In genomic region chr11:96768240-96768639, GRCm38 (mm10) we compare ENCODE assay signal across 11 mouse cellular contexts. TPM values are rescaled to one million over a fixed set of nuclear protein-coding genes. Genes with fewer than 3 reads are reported as not detected.
DNase-seq lines count a peak whose midpoint lies in the region; ATAC-seq and TF ChIP-seq lines count a peak whose summit lies in the region.
"Had no signal": no experiment of that assay in that cellular context is flagged by ENCODE, and none has a peak within 500 bp of the region (broad histone marks: within the 10 kb centered on the region; RNA-seq: fewer than 3 reads in every experiment).

No protein-coding gene starts in this region.

- WGBS in forebrain, embryonic 13.5 days, result 67% methylated on average over 9 of the region's 9 CpGs
- 48% methylated on average over 9 of the region's 9 CpGs for WGBS in lung, embryonic 14.5 days
- WGBS in neural tube, embryonic 15.5 days, result 62% methylated on average over 9 of the region's 9 CpGs

- peaks cover 56% of the 10 kb centered on the region for H3K36me3 ChIP-seq in forebrain, embryonic 13.5 days (ENCODE audit: poor library complexity, severe bottlenecking)
- peaks cover 46% of the 10 kb centered on the region for H3K36me3 ChIP-seq in lung, embryonic 14.5 days (ENCODE audit: insufficient read depth)
- peaks cover 49% of the 10 kb centered on the region for H3K36me3 ChIP-seq in neural tube, embryonic 15.5 days

- H3K27ac ChIP-seq in layer of hippocampus, adult 2 months, result peak overlapping the region; percentile 77
- peak overlapping the region; percentile 85 for H3K27ac ChIP-seq in forebrain, embryonic 13.5 days
- H3K27ac ChIP-seq in lung, embryonic 14.5 days (ENCODE audit: low read depth), result peak overlapping the region; percentile 79
- peak overlapping the region; percentile 85 for H3K27ac ChIP-seq in neural tube, embryonic 15.5 days (replicated peaks)
- H3K27ac ChIP-seq: liver, embryonic 15.5 days had no signal

- no peak for TF ChIP-seq CTCF in layer of hippocampus, adult 2 months (conservative IDR thresholded peaks at IDR 0.05)
- no peak for TF ChIP-seq CTCF in lung, embryonic 14.5 days (IDR thresholded peaks at IDR 0.05; ENCODE audit: low read depth)

- no peak overlapping the region for H3K4me2 ChIP-seq in forebrain, embryonic 13.5 days
- H3K4me2 ChIP-seq in lung, embryonic 14.5 days, result 0 out of 2 replicates have a peak overlapping the region, but pooled peaks have one; percentile 4
- peak overlapping the region; percentile 33 for H3K4me2 ChIP-seq in neural tube, embryonic 15.5 days
- H3K4me2 ChIP-seq: liver, embryonic 15.5 days had no signal

- no peaks in the 10 kb centered on the region for H3K9me3 ChIP-seq in forebrain, embryonic 13.5 days (replicated peaks)
- H3K9me3 ChIP-seq in lung, embryonic 14.5 days (ENCODE audit: low read depth, low read length), result no peaks in the 10 kb centered on the region
- no peaks in the 10 kb centered on the region for H3K9me3 ChIP-seq in neural tube, embryonic 15.5 days (replicated peaks)
- H3K9me3 ChIP-seq: liver, embryonic 15.5 days had no signal

- no peak for DNase-seq in layer of hippocampus, adult 2 months (ENCODE audit: low spot score in 2 of 2)
- no peak for DNase-seq in layer of hippocampus, postnatal 10 days (ENCODE audit: low spot score in 2 of 2)
- DNase-seq in lung, embryonic 14.5 days, result peak; percentile 18
- DNase-seq in right cerebral cortex, postnatal 4 days, result no peak
- DNase-seq in yolk sac, embryonic 10.5 days (ENCODE audit: low spot score), result no peak
- no peak for DNase-seq in heart, postnatal 36 days
- DNase-seq: embryo, embryonic 11 days; layer of hippocampus, adult 9-11 months had no signal

- no peaks in the 10 kb centered on the region for H3K27me3 ChIP-seq in forebrain, embryonic 13.5 days
- H3K27me3 ChIP-seq in lung, embryonic 14.5 days (ENCODE audit: insufficient read depth, low read length), result no peaks in the 10 kb centered on the region
- no peaks in the 10 kb centered on the region for H3K27me3 ChIP-seq in neural tube, embryonic 15.5 days (replicated peaks)
- H3K27me3 ChIP-seq: liver, embryonic 15.5 days had no signal

- H3K4me3 ChIP-seq in layer of hippocampus, adult 2 months, result no peak overlapping the region
- no peak overlapping the region for H3K4me3 ChIP-seq in forebrain, embryonic 13.5 days
- no peak overlapping the region for H3K4me3 ChIP-seq in lung, embryonic 14.5 days (ENCODE audit: low read depth, low read length)
- no peak overlapping the region for H3K4me3 ChIP-seq in neural tube, embryonic 15.5 days (replicated peaks)
- H3K4me3 ChIP-seq: liver, embryonic 15.5 days had no signal

- peaks cover 44% of the 10 kb centered on the region for H3K4me1 ChIP-seq in forebrain, embryonic 13.5 days
- no peaks in the 10 kb centered on the region; the same call in 1 of the 2 replicates for H3K4me1 ChIP-seq in lung, embryonic 14.5 days (ENCODE audit: insufficient read depth)
- peaks cover 73% of the 10 kb centered on the region for H3K4me1 ChIP-seq in neural tube, embryonic 15.5 days

- H3K9ac ChIP-seq in forebrain, embryonic 13.5 days, result peak overlapping the region; percentile 46; the same call in 1 of the 2 replicates
- H3K9ac ChIP-seq in lung, embryonic 14.5 days, result peak overlapping the region; percentile 46
- H3K9ac ChIP-seq in neural tube, embryonic 15.5 days (replicated peaks), result peak overlapping the region; percentile 14; the same call in 1 of the 2 replicates
- H3K9ac ChIP-seq: liver, embryonic 15.5 days had no signal

- no peak for ATAC-seq in forebrain, embryonic 13.5 days
- no peak for ATAC-seq in lung, embryonic 14.5 days (ENCODE audit: insufficient read depth)
- ATAC-seq in neural tube, embryonic 15.5 days (ENCODE audit: low FRiP score), result no peak

- intact Hi-C loops in heart, postnatal 36 days (cut with DNase I), result no loop called here

RNA-seq across cellular contexts. Expression of gene Snx11, which starts 9.1 kb away (rescaled TPM):
- 10 to 100 TPM; 52.5 to 56.7 TPM for total RNA-seq in layer of hippocampus, adult 2 months (2021)
- total RNA-seq in layer of hippocampus, postnatal 10 days (2021), result 10 to 100 TPM; 43.1 to 49.0 TPM
- 36.2 and 43.0 TPM in 2 replicates for polyA plus RNA-seq in forebrain, embryonic 13.5 days (2015; fragmentation: Nextera tagmentation; extraction: Ambion mirVana)
- polyA plus RNA-seq in lung, embryonic 14.5 days (2014; fragmentation: Nextera tagmentation; extraction: Ambion mirVana), result 10.3 and 15.7 TPM in 2 replicates
- 70.4 and 81.7 TPM in 2 replicates for polyA plus RNA-seq in neural tube, embryonic 15.5 days (2015; fragmentation: Nextera tagmentation; extraction: Ambion mirVana)
- 10 to 100 TPM; 12.1 to 12.6 TPM for total RNA-seq in heart, postnatal 36 days (2021)

RNA-seq across cellular contexts. Expression of gene Cbx1, which starts 20.7 kb away (rescaled TPM):
- total RNA-seq in layer of hippocampus, adult 2 months (2021), result 10 to 100 TPM; 44.6 to 47.4 TPM
- 10 to 100 TPM; 56.3 to 61.8 TPM for total RNA-seq in layer of hippocampus, postnatal 10 days (2021)
- 156 and 175 TPM in 2 replicates for polyA plus RNA-seq in forebrain, embryonic 13.5 days (2015; fragmentation: Nextera tagmentation; extraction: Ambion mirVana)
- 103 and 112 TPM in 2 replicates for polyA plus RNA-seq in lung, embryonic 14.5 days (2014; fragmentation: Nextera tagmentation; extraction: Ambion mirVana)
- 60.9 and 69.5 TPM in 2 replicates for polyA plus RNA-seq in neural tube, embryonic 15.5 days (2015; fragmentation: Nextera tagmentation; extraction: Ambion mirVana)
- 10 to 100 TPM; 32.5 to 35.2 TPM for total RNA-seq in heart, postnatal 36 days (2021)
